Mouse (Mus musculus) monocyte, adult 2 months (primary cell): Measurements from ENCODE around the gene Nxph1.

Experiments used
- DNase-seq, 2 experiments: peaks; one replicate each; pipeline ENCODE4 v3.0.0; 2022; ENCODE audit warnings: low spot score in 2 of 2, low read depth in 1 of 2

The Nxph1 gene

GRCm38 (mm10) chr6:9119136-9119535, 170.9 kb downstream of the Nxph1 start:
- DNase-seq = no peak

- no peak for DNase-seq
Measured at GRCm38 (mm10) chr6:9124321-9124914, 176.2 kb downstream of the Nxph1 start.

GRCm38 (mm10) chr6:9133589-9134279, 185.5 kb downstream of the Nxph1 start:
- no peak for DNase-seq

DNA sequence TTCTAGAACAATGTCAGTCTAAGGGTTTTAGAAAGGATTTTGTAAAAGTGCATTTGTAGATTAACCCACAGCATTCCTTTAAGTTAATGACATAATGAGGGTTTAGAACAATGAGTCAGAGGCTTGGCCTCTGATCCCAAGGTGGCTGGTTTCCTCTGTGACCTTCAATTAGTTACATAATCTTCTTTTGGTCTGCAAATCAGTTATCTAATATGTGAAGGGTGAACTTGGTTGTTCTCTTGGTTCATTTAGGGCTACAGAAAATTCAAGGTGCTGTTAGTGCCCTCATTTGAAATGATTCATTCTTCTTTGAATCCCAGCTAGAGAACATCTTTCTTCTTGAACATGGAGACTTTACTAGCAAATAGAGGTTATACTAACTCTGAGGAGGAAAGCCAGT, 199.7 kb downstream of the Nxph1 start:
- DNase-seq = no peak

DNA sequence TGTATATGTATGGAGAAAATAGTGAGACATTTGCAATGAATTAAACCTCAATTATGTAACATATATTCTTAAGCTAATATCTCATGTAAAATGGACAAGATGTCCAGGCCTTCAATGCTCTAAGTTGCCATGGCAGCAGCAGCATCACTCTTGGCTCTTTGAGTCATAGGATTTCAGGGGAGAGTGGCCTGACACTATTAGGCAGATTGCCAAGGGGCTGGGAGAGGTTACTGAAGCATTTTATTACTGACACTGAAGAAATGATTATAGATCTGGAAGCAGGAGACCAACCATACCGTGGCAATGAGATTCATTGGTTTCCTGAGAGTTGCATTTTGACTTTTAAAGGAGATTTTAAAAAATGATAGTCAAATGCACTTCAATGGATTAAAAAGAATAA, 201.6 kb downstream of the Nxph1 start:
- no peak for DNase-seq

DNA sequence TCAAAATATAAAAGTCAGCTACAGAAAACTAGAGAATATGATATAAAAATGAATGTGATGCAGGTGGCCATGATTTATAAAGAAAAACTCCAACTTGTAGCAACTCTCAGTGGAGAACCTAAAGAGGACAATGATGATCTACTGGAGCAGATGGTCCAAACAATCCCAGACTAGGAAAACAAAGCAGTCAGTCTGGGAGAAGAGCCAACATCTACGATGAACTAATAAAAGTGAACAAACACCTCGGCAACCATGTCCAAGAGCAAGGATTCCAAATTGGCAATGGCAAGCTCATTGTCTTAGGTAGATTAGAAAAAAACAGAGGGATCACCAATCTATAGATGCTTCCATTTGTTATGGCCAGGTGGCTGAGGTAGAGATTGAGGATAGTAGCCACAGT, 211.0 kb downstream of the Nxph1 start:
- no peak for DNase-seq

- DNase-seq = no peak
Measured at GRCm38 (mm10) chr6:9182477-9182876, 234.2 kb downstream of the Nxph1 start.

DNA sequence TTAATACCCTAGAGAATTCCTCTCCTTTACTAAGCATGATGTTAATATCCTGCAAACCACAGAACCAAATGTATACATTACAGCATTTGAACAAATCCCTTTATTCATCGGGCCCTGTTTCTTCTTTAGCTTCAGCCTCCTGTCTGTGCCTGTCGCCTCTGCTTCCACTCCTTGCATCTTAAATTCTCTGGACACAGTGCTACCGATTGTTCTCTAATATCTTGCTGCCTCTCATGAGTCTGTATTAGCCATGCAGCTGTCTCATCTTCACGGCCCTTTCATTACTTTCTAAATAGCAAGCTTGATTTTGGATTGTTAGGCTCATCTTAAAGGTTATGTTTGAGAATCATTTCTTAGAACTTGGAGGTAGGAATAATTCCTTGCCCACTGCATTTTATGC, 262.5 kb downstream of the Nxph1 start:
- DNase-seq = no peak

DNA sequence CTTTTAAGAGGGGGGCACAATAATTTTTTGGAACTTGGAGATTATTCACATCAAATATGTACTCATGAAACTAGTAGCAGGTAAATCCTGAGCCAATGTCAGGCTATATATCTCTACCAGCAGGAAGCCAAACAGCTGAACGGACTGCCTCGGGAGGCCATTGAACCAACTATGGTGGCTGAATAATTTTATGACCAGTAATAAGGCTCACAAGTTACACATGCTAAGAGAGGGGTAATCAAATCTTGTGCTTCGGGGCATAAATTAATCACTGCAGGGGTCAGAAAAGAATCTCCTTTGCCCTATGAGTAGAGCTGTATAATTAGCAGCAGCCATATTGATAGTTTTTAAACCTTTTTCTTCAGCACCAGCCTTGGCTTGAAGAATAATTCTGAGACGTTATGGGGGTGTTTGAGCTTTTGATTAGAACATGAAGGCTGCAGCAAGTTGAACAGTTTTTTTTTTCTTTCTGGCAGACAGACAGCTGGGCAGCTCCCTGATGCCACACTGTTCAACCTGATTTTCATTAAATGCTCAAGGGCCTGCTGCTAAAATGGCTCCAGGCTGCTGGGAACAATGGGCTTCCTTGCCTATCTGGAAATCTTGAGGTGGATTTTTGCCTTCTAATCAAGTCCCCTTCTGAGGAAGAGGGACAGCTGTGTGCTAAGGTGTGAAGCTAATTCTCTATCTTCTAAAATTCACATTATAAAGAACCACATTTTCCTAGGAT, 272.7 kb downstream of the Nxph1 start:
- no peak for DNase-seq

DNA sequence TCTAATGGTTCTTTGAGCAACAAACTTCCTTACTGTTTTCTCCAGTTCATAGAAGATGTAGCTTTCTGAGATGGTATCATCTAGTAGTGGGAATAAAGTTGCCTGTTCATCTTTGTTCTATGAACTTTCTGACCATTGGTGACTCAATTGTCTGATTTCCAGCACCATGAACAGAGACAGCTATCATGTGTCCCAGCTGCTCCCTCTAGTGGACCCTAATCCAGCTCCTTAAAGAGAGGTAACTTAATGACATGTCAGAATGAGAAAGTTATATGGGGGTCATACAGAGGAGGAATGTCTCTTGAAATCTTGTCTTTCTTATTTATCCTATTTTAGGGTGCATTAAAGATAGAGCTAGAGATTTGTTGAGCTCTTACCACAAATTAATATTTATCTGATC, 286.6 kb downstream of the Nxph1 start:
- no peak for DNase-seq

DNA sequence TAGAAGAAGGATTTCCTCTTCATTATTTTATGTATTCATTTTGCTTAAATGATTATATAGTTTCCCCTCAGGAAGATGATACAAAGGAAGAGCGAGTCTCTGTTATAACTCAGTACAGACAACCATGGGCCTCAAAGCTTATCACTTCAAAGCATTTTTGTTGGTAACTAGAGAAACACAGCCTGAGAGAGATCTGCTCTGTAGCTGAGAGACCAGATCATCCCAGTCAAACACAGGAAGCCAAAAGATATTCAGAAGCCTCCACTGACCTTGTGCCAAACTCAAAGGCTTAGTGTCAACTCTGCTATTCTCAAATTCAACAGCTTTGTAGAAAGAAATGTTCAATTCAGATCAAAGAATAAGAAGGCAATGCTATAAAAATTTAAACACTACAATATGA, 319.8 kb downstream of the Nxph1 start:
- no peak for DNase-seq
